Mouse (Mus musculus) intestine, embryonic 16.5 days (tissue): ENCODE measurements around the gene Trim54. TPM values are rescaled to one million over a fixed set of nuclear protein-coding genes. Genes with fewer than 3 reads are reported as not detected.

Experiments
- ATAC-seq: fragments of 200-750 bp; cut with Nextera tagmentation; 2 replicates; pipeline ENCODE4 v1.8.0; 2017; ENCODE audit warnings: moderate TSS enrichment, moderate library complexity
- H3K27ac ChIP-seq: fragments of 300-500 bp; sonication (generic); 2 replicates; pipeline ENCODE4 v1.5.1; 2014; ENCODE audit warnings: mild to moderate bottlenecking, low read length
- H3K27me3 ChIP-seq: fragments of 300-500 bp; sonication (generic); replicated peaks from 2 replicates; pipeline ENCODE4 v1.6.1; 2014; ENCODE audit warnings: low read length, control low read depth, mixed read lengths; ENCODE audit not compliant: control insufficient read depth, insufficient read depth
- H3K36me3 ChIP-seq: fragments of 300-500 bp; sonication (generic); 2 replicates; pipeline ENCODE4 v1.6.1; 2014; ENCODE audit warnings: low read length, control low read depth; ENCODE audit not compliant: control insufficient read depth, insufficient read depth
- H3K4me1 ChIP-seq: fragments of 300-500 bp; sonication (generic); 2 replicates; pipeline ENCODE4 v1.6.1; 2014; ENCODE audit warnings: low read length, control low read depth, mixed read lengths; ENCODE audit not compliant: control insufficient read depth, insufficient read depth
- H3K4me2 ChIP-seq: fragments of 300-500 bp; sonication (generic); 2 replicates; pipeline ENCODE4 v1.6.1; 2014; ENCODE audit warnings: low read depth, low read length, control low read depth
- H3K4me3 ChIP-seq: fragments of 300-500 bp; sonication (generic); 2 replicates; pipeline ENCODE4 v1.5.1; 2014; ENCODE audit warnings: mild to moderate bottlenecking, low read length
- H3K9ac ChIP-seq: fragments of 300-500 bp; sonication (generic); 2 replicates; pipeline ENCODE4 v1.6.1; 2014; ENCODE audit warnings: low read depth, low read length
- H3K9me3 ChIP-seq: fragments of 300-500 bp; sonication (generic); 2 replicates; pipeline ENCODE4 v1.6.1; 2016; ENCODE audit warnings: low read length, control low read depth; ENCODE audit not compliant: control insufficient read depth
- WGBS: fragments of 180-500 bp; shearing (Covaris S2); extraction: QIAGEN DNeasy Blood & Tissue Kit; methylation state at CpG from one replicate; pipeline ENCODE4 v1.1.7; 2014; 5-methylcytosine and 5-hydroxymethylcytosine counted together
- polyA plus RNA-seq: library from polyadenylated mRNA; unstranded; fragments of >200 nt; fragmentation: Nextera tagmentation; extraction: Ambion mirVana; gene quantifications from 2 replicates; pipeline ENCODE4 v1.2.1, GENCODE M21; 2015

The Trim54 gene
- polyA plus RNA-seq, 1 experiment from 2014 or later = not detected

GRCm38 (mm10) chr5:31082355-31082754, 34.2 kb upstream of the Trim54 start:
- Histone ChIP-seq H3K4me3 (no peak overlapping the region), H3K9me3 (no peaks in the 10 kb centered on the region), H3K4me2 (no peak overlapping the region), H3K9ac (no peak overlapping the region), H3K27ac (no peak overlapping the region), H3K4me1 (0 out of 2 replicates have a peak, but pooled peaks cover 7% of the 10 kb centered on the region), H3K36me3 (peaks cover 12% of the 10 kb centered on the region; the same call in 1 of the 2 replicates), H3K27me3 (no peaks in the 10 kb centered on the region)
- WGBS = 20% methylated on average over 5 of the region's 5 CpGs
- 0 out of 2 replicates have a peak, but pooled peaks have one; percentile 23 for ATAC-seq

GRCm38 (mm10) chr5:31082935-31083625, 33.4 kb upstream of the Trim54 start:
- no peaks in the 10 kb centered on the region for H3K9me3 ChIP-seq
- no peak for ATAC-seq
- no peak overlapping the region for H3K27ac ChIP-seq
- H3K9ac ChIP-seq = no peak overlapping the region; the same call in 1 of the 2 replicates
- 0 out of 2 replicates have a peak, but pooled peaks cover 7% of the 10 kb centered on the region for H3K4me1 ChIP-seq
- peaks cover 6% of the 10 kb centered on the region; the same call in 1 of the 2 replicates for H3K36me3 ChIP-seq
- WGBS = 19% methylated on average over 12 of the region's 12 CpGs
- no peak overlapping the region for H3K4me2 ChIP-seq
- no peaks in the 10 kb centered on the region; the same call in 1 of the 2 replicates for H3K27me3 ChIP-seq
- H3K4me3 ChIP-seq = no peak overlapping the region

GRCm38 (mm10) chr5:31083949-31084348, 32.6 kb upstream of the Trim54 start:
- H3K9me3 ChIP-seq = no peaks in the 10 kb centered on the region
- H3K9ac ChIP-seq = no peak overlapping the region
- H3K27ac ChIP-seq = no peak overlapping the region
- no peak overlapping the region for H3K4me2 ChIP-seq
- H3K4me3 ChIP-seq = no peak overlapping the region
- 24% methylated on average over 8 of the region's 8 CpGs for WGBS
- H3K36me3 ChIP-seq = 0 out of 2 replicates have a peak, but pooled peaks cover 2% of the 10 kb centered on the region
- H3K4me1 ChIP-seq = 0 out of 2 replicates have a peak, but pooled peaks cover 7% of the 10 kb centered on the region
- no peak for ATAC-seq
- H3K27me3 ChIP-seq = peaks cover 6% of the 10 kb centered on the region; the same call in 1 of the 2 replicates

- Histone ChIP-seq H3K4me2 (no peak overlapping the region), H3K36me3 (no peaks in the 10 kb centered on the region), H3K27ac (no peak overlapping the region), H3K4me3 (no peak overlapping the region), H3K9ac (no peak overlapping the region), H3K9me3 (no peaks in the 10 kb centered on the region), H3K27me3 (peaks cover 30% of the 10 kb centered on the region), H3K4me1 (0 out of 2 replicates have a peak, but pooled peaks cover 7% of the 10 kb centered on the region)
- 0 out of 2 replicates have a peak, but pooled peaks have one; percentile 36 for ATAC-seq
- WGBS = 27% methylated on average over 7 of the region's 7 CpGs
Observed at GRCm38 (mm10) chr5:31086606-31087005, 29.9 kb upstream of the Trim54 start.

- no peak overlapping the region for H3K27ac ChIP-seq
- 0 out of 2 replicates have a peak, but pooled peaks cover 7% of the 10 kb centered on the region for H3K4me1 ChIP-seq
- H3K36me3 ChIP-seq = no peaks in the 10 kb centered on the region
- WGBS = 73% methylated on average over 2 of the region's 2 CpGs
- H3K4me3 ChIP-seq = no peak overlapping the region
- ATAC-seq = no peak
- H3K9ac ChIP-seq = no peak overlapping the region
- H3K4me2 ChIP-seq = no peak overlapping the region
- no peaks in the 10 kb centered on the region for H3K9me3 ChIP-seq
- peaks cover 35% of the 10 kb centered on the region for H3K27me3 ChIP-seq
Observed at GRCm38 (mm10) chr5:31087131-31087530, 29.4 kb upstream of the Trim54 start.

- H3K4me3 ChIP-seq = peak overlapping the region; percentile 56
- peaks cover 31% of the 10 kb centered on the region for H3K4me1 ChIP-seq
- ATAC-seq = no peak
- no peaks in the 10 kb centered on the region; the same call in 1 of the 2 replicates for H3K36me3 ChIP-seq
- H3K4me2 ChIP-seq = peak overlapping the region; percentile 88
- peaks cover 82% of the 10 kb centered on the region for H3K27me3 ChIP-seq
- WGBS = 4% methylated on average over 31 of the region's 53 CpGs
- no peak overlapping the region for H3K27ac ChIP-seq
- H3K9ac ChIP-seq = peak overlapping the region; percentile 55; the same call in 1 of the 2 replicates
- H3K9me3 ChIP-seq = no peaks in the 10 kb centered on the region
Observed at GRCm38 (mm10) chr5:31092231-31092975, 24.1 kb upstream of the Trim54 start.

- no peak overlapping the region for H3K27ac ChIP-seq
- H3K4me1 ChIP-seq = peaks cover 31% of the 10 kb centered on the region
- WGBS = under 1% methylated on average over 50 of the region's 54 CpGs
- peak; percentile 87 for ATAC-seq
- peak overlapping the region; percentile 88 for H3K4me2 ChIP-seq
- peaks cover 88% of the 10 kb centered on the region for H3K27me3 ChIP-seq
- no peaks in the 10 kb centered on the region; the same call in 1 of the 2 replicates for H3K36me3 ChIP-seq
- no peaks in the 10 kb centered on the region for H3K9me3 ChIP-seq
- H3K9ac ChIP-seq = peak overlapping the region; percentile 55
- peak overlapping the region; percentile 56 for H3K4me3 ChIP-seq
Observed at GRCm38 (mm10) chr5:31093151-31094041, 23.1 kb upstream of the Trim54 start.

GRCm38 (mm10) chr5:31094100-31094798, 22.3 kb upstream of the Trim54 start:
- ATAC-seq = no peak
- Histone ChIP-seq H3K27me3 (peaks cover 88% of the 10 kb centered on the region), H3K36me3 (no peaks in the 10 kb centered on the region; the same call in 1 of the 2 replicates), H3K9ac (no peak overlapping the region), H3K4me2 (peak overlapping the region; percentile 88), H3K4me1 (peaks cover 31% of the 10 kb centered on the region), H3K4me3 (peak overlapping the region; percentile 37), H3K9me3 (no peaks in the 10 kb centered on the region), H3K27ac (no peak overlapping the region)
- 2% methylated on average over 29 of the region's 29 CpGs for WGBS
